Mouse (Mus musculus) liver, embryonic 15.5 days (tissue): Measurements from ENCODE around the gene Slc1a3. TPM values are rescaled to one million over a fixed set of nuclear protein-coding genes. Genes with fewer than 3 reads are reported as not detected.
A peak's percentile ranks its signal among the peaks of the same experiment; 100 is the strongest.

ENCODE experiments used
- ATAC-seq: fragments of 200-750 bp; cut with Nextera tagmentation; 2 replicates; pipeline ENCODE4 v1.8.0; 2017; ENCODE audit warnings: moderate number of reproducible peaks, mild to moderate bottlenecking, moderate library complexity; ENCODE audit not compliant: insufficient read depth
- H3K27ac ChIP-seq: fragments of 300-500 bp; sonication (generic); replicated peaks from 2 replicates; pipeline ENCODE4 v1.5.1; 2015; ENCODE audit warnings: mild to moderate bottlenecking, inconsistent platforms
- H3K27me3 ChIP-seq: fragments of 300-500 bp; sonication (generic); 2 replicates; pipeline ENCODE4 v1.6.1; 2015; ENCODE audit warnings: mild to moderate bottlenecking, inconsistent platforms
- H3K36me3 ChIP-seq: fragments of 300-500 bp; sonication (generic); replicated peaks from 2 replicates; pipeline ENCODE4 v1.6.1; 2015; ENCODE audit warnings: moderate library complexity, mild to moderate bottlenecking, inconsistent platforms
- H3K4me1 ChIP-seq: fragments of 300-500 bp; sonication (generic); replicated peaks from 2 replicates; pipeline ENCODE4 v1.6.1; 2015; ENCODE audit warnings: inconsistent platforms
- H3K4me2 ChIP-seq: fragments of 300-500 bp; sonication (generic); 2 replicates; pipeline ENCODE4 v1.6.1; 2015; ENCODE audit warnings: moderate library complexity, mild to moderate bottlenecking, inconsistent platforms
- H3K4me3 ChIP-seq: fragments of 300-500 bp; sonication (generic); replicated peaks from 2 replicates; pipeline ENCODE4 v1.5.1; 2015; ENCODE audit warnings: mild to moderate bottlenecking, inconsistent platforms
- H3K9ac ChIP-seq: fragments of 300-500 bp; sonication (generic); 2 replicates; pipeline ENCODE4 v1.6.1; 2015; ENCODE audit warnings: moderate library complexity, mild to moderate bottlenecking, inconsistent platforms
- H3K9me3 ChIP-seq: fragments of 300-500 bp; sonication (generic); replicated peaks from 2 replicates; pipeline ENCODE4 v1.6.1; 2016; ENCODE audit warnings: inconsistent platforms
- WGBS: fragments of 180-500 bp; shearing (Covaris S2); methylation state at CpG from one replicate; pipeline ENCODE4 v1.1.7; 2015; ENCODE audit warnings: mixed read lengths; ENCODE audit not compliant: insufficient replicate concordance; 5-methylcytosine and 5-hydroxymethylcytosine counted together
- polyA plus RNA-seq: library from polyadenylated mRNA; unstranded; fragments of >200 nt; fragmentation: Nextera tagmentation; extraction: Ambion mirVana; gene quantifications from 2 replicates; pipeline ENCODE4 v1.2.1, GENCODE M21; 2015

Gene Slc1a3
- polyA plus RNA-seq, 1 experiment from 2014 or later, result 0.60 TPM

- Histone ChIP-seq H3K27me3 (no peaks in the 10 kb centered on the region), H3K36me3 (no peaks in the 10 kb centered on the region), H3K27ac (no peak overlapping the region), H3K4me3 (no peak overlapping the region), H3K4me2 (no peak overlapping the region), H3K9ac (no peak overlapping the region), H3K4me1 (no peaks in the 10 kb centered on the region), H3K9me3 (no peaks in the 10 kb centered on the region)
- WGBS, result 67% methylated on average over 14 of the region's 14 CpGs
- no peak for ATAC-seq
Observed at GRCm38 (mm10) chr15:8722386-8723100, 12.0 kb upstream of the Slc1a3 start.

- Histone ChIP-seq H3K27me3 (no peaks in the 10 kb centered on the region), H3K4me1 (no peaks in the 10 kb centered on the region), H3K4me2 (no peak overlapping the region), H3K27ac (no peak overlapping the region), H3K9me3 (no peaks in the 10 kb centered on the region), H3K4me3 (no peak overlapping the region), H3K36me3 (no peaks in the 10 kb centered on the region), H3K9ac (no peak overlapping the region)
- 54% methylated on average over 3 of the region's 3 CpGs for WGBS
- ATAC-seq, result no peak
Observed at GRCm38 (mm10) chr15:8721746-8722145, 11.2 kb upstream of the Slc1a3 start.

- Histone ChIP-seq H3K27ac (no peak overlapping the region), H3K9me3 (no peaks in the 10 kb centered on the region), H3K4me3 (no peak overlapping the region), H3K36me3 (no peaks in the 10 kb centered on the region), H3K27me3 (no peaks in the 10 kb centered on the region), H3K4me1 (no peaks in the 10 kb centered on the region), H3K9ac (no peak overlapping the region), H3K4me2 (no peak overlapping the region)
- no peak for ATAC-seq
- 62% methylated on average over 3 of the region's 3 CpGs for WGBS
Observed at GRCm38 (mm10) chr15:8721005-8721404, 10.4 kb upstream of the Slc1a3 start.

- ATAC-seq, result no peak
- Histone ChIP-seq H3K4me2 (no peak overlapping the region), H3K4me1 (no peaks in the 10 kb centered on the region), H3K9ac (no peak overlapping the region), H3K27ac (no peak overlapping the region), H3K36me3 (no peaks in the 10 kb centered on the region), H3K27me3 (no peaks in the 10 kb centered on the region), H3K9me3 (no peaks in the 10 kb centered on the region), H3K4me3 (no peak overlapping the region)
- WGBS, result 58% methylated on average over 3 of the region's 3 CpGs
Observed at GRCm38 (mm10) chr15:8718496-8718895, 7.9 kb upstream of the Slc1a3 start.

- Histone ChIP-seq H3K4me1 (no peaks in the 10 kb centered on the region), H3K36me3 (no peaks in the 10 kb centered on the region), H3K27ac (no peak overlapping the region), H3K27me3 (peaks cover 6% of the 10 kb centered on the region; the same call in 1 of the 2 replicates), H3K4me2 (no peak overlapping the region), H3K9ac (no peak overlapping the region), H3K9me3 (no peaks in the 10 kb centered on the region), H3K4me3 (no peak overlapping the region)
- WGBS, result 47% methylated on average over 6 of the region's 6 CpGs
- ATAC-seq, result no peak
Observed at GRCm38 (mm10) chr15:8717021-8717571, 6.5 kb upstream of the Slc1a3 start.

GRCm38 (mm10) chr15:8716330-8716964 is 5.9 kb upstream of the Slc1a3 start:
- Histone ChIP-seq H3K4me2 (peak overlapping the region; percentile 44), H3K27me3 (peaks cover 11% of the 10 kb centered on the region; the same call in 1 of the 2 replicates), H3K27ac (no peak overlapping the region), H3K36me3 (no peaks in the 10 kb centered on the region), H3K4me3 (no peak overlapping the region), H3K9ac (no peak overlapping the region), H3K9me3 (no peaks in the 10 kb centered on the region), H3K4me1 (no peaks in the 10 kb centered on the region)
- no peak for ATAC-seq
- 20% methylated on average over 12 of the region's 12 CpGs for WGBS

- Histone ChIP-seq H3K27me3 (peaks cover 19% of the 10 kb centered on the region; the same call in 1 of the 2 replicates), H3K4me1 (0 out of 2 replicates have a peak, but pooled peaks cover 4% of the 10 kb centered on the region), H3K4me2 (no peak overlapping the region), H3K36me3 (no peaks in the 10 kb centered on the region), H3K4me3 (no peak overlapping the region), H3K9ac (no peak overlapping the region), H3K27ac (no peak overlapping the region), H3K9me3 (no peaks in the 10 kb centered on the region)
- no peak for ATAC-seq
Observed at GRCm38 (mm10) chr15:8715666-8716065, 5.1 kb upstream of the Slc1a3 start.

GRCm38 (mm10) chr15:8712433-8712984 is 1.9 kb upstream of the Slc1a3 start:
- Histone ChIP-seq H3K36me3 (no peaks in the 10 kb centered on the region), H3K4me3 (no peak overlapping the region), H3K27me3 (peaks cover 42% of the 10 kb centered on the region), H3K27ac (no peak overlapping the region), H3K9ac (no peak overlapping the region), H3K4me2 (no peak overlapping the region), H3K9me3 (no peaks in the 10 kb centered on the region), H3K4me1 (0 out of 2 replicates have a peak, but pooled peaks cover 7% of the 10 kb centered on the region)
- WGBS, result 66% methylated on average over 2 of the region's 2 CpGs
- no peak for ATAC-seq

- H3K9me3 ChIP-seq, result no peaks in the 10 kb centered on the region
- H3K4me3 ChIP-seq, result no peak overlapping the region
- no peak for ATAC-seq
- H3K4me2 ChIP-seq, result no peak overlapping the region
- no peak overlapping the region for H3K9ac ChIP-seq
- peaks cover 42% of the 10 kb centered on the region for H3K27me3 ChIP-seq
- H3K4me1 ChIP-seq, result 0 out of 2 replicates have a peak, but pooled peaks cover 7% of the 10 kb centered on the region
- H3K36me3 ChIP-seq, result no peaks in the 10 kb centered on the region
- WGBS, result 36% methylated on average over 9 of the region's 9 CpGs
- no peak overlapping the region for H3K27ac ChIP-seq
Observed at GRCm38 (mm10) chr15:8711630-8712310, 1.2 kb upstream of the Slc1a3 start.

GRCm38 (mm10) chr15:8709578-8709977 is 986 bp downstream of the Slc1a3 start:
- Histone ChIP-seq H3K27me3 (peaks cover 42% of the 10 kb centered on the region), H3K9ac (no peak overlapping the region), H3K4me3 (peak overlapping the region; percentile 53), H3K27ac (no peak overlapping the region), H3K4me2 (peak overlapping the region; percentile 77), H3K36me3 (no peaks in the 10 kb centered on the region), H3K9me3 (no peaks in the 10 kb centered on the region), H3K4me1 (0 out of 2 replicates have a peak, but pooled peaks cover 7% of the 10 kb centered on the region)
- WGBS, result 6% methylated on average over 11 of the region's 11 CpGs
- ATAC-seq, result no peak

- Histone ChIP-seq H3K27me3 (peaks cover 33% of the 10 kb centered on the region), H3K9ac (no peak overlapping the region), H3K36me3 (no peaks in the 10 kb centered on the region), H3K4me1 (0 out of 2 replicates have a peak, but pooled peaks cover 7% of the 10 kb centered on the region), H3K4me2 (no peak overlapping the region), H3K9me3 (no peaks in the 10 kb centered on the region), H3K4me3 (no peak overlapping the region), H3K27ac (no peak overlapping the region)
- ATAC-seq, result no peak
- 60% methylated on average over 5 of the region's 5 CpGs for WGBS
Observed at GRCm38 (mm10) chr15:8706613-8707012, 4.0 kb downstream of the Slc1a3 start.
